Mouse (Mus musculus) 3T3-L1 (cell line): ENCODE measurements around the gene Ttc13.

Source experiments
- DNase-seq: peaks from one replicate; pipeline ENCODE4 v3.0.0-alpha.2; 2015; ENCODE audit warnings: low read depth, low spot score

Ttc13 gene

DNA sequence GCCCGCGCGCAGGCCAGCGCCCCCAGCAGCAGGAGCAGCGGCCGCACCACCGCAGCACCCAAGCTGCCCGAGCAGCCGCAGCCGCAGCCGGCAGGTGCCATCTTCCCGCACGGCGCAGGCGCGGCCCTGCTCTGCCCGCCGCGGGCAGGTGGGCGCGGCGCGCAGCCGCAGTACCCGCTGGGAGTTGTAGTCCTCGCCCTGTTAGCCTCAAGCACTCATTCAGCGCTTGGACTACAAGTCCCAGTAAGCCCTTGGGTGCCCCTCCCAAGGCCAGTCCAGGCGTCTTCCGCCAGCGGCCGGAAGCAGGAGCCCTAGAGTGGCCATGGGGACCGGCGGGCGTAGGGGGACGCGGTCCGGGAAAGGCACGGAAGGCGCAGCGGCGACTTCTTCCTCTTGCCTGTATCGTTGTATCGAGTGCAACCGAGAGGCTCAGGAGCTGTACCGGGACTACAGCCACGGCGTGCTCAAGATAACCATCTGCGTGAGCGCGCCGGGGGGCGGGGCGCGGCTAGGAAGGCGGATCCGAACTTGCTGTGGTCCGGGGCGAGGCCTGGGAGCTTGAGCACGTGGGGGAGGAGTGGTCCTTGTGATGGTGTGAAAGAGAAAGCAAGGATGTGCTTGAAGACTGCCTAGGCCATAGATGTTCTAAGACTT is at the start of gene Ttc13, which contains the start of gene Arv1:
Gene Ttc13, minus strand, starts transcription at position 122 of the 654 bp plus-strand sequence.
Gene Arv1, plus strand, starts transcription at position 278 of the 654 bp plus-strand sequence.
- peak; percentile 98 for DNase-seq

DNA sequence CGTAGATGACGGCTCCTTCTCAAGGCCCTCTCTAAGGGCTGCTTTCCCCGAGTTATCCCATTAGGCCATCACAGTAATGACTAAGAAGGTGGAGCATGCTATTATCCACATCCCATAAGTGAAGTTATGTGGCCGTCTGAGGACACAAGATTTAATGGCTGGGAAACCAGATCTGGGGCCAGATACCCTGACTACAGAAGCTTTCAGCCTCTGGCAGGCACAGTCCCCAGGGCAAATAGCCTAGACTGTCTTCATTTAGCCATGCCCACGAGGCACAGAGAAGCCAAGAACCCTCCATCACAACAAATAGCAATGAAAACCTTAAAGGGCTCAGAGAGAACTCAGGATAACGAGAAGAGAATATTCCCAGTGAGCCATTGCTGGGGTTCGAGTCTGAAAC is 41.3 kb upstream of the Ttc13 start:
- no peak for DNase-seq

DNA sequence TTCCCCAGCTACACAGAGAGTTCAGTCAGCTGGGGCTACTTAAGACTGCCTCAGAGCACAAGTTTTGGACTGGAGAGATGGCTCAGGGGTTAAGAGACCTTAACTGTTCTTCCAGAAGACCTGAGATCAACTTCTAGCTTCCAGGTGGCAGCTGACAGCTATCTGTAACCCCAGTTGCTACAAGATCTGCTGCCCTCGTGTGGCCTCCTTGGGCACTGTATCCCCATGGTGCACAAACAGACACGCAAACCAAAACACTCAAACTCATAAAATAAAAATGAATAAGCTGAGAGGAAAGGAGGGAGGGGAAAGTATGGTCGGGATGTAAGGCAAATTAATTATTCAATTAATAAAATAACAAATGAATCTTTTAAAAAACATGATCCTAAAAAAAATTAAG is 36.8 kb upstream of the Ttc13 start:
- DNase-seq, result peak; percentile 43

GRCm38 (mm10) chr8:124756601-124757000 is 34.8 kb upstream of the Ttc13 start:
- no peak for DNase-seq

DNA sequence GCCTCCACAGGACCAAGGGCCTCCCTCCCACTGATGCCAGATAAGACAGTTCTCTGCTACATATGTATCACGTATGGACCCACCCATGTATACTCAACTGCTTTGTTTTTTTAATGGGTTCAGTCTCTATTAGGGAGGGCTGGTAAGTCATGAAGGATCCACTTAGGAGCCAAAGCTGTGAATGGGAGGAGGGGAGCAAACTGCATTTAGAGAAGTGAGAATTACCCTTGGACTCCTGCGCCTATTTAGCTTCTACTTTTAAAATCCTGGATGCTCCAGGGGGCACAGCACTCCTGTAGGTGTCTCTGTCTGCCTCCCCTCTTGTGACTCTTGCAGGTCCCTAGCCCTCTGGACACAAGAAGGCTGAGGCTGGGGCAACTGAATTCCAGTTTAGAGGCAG is 34.4 kb upstream of the Ttc13 start:
- DNase-seq, result no peak

DNA sequence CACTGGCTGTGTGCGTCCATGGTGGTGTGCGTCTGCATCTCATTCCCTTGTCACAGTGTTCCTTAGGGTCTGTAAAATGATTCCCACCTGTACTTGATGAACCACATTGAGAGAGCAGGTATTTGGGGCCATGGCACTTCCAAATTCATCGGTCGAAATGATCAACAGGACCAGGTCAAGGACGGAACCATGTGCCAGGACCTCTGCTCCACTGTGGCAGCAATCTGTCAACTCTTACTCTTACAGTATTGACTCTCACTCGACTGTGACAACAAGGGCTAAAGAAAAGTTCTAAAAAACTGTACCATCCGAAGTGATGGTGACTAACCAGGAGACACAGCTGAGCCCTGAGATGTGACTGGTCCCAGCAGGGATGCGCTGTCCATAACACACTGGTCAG is 33.7 kb upstream of the Ttc13 start:
- DNase-seq, result no peak

DNA sequence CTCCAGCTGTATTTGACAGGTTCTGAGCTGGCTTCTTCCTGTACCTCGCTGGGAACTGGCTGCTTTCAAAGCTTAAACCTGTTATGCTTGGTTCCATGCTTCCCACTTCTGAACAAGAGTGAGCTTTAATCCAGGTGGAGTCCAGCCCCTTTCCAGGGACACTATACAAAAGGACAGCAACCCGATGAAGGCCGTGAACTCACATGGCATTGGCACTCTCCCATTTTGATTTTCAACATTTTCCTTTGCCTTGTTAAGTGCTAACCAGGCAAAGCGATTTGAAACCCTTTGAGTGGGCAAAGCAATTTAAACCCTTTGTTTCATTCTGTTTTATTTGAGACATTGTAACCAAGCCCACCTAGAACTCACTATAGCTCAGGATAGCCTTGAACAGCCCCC is 33.0 kb upstream of the Ttc13 start:
- no peak for DNase-seq

GRCm38 (mm10) chr8:124754101-124754791 is 32.5 kb upstream of the Ttc13 start:
- DNase-seq, result no peak

GRCm38 (mm10) chr8:124752325-124752862 is 30.6 kb upstream of the Ttc13 start:
- no peak for DNase-seq

GRCm38 (mm10) chr8:124751709-124752173 is 30.0 kb upstream of the Ttc13 start, which contains the start of gene Fam89a:
Gene Fam89a (minus strand): TSS chr8:124751832.
- no peak for DNase-seq

GRCm38 (mm10) chr8:124751191-124751590 is 29.4 kb upstream of the Ttc13 start:
- no peak for DNase-seq

DNA sequence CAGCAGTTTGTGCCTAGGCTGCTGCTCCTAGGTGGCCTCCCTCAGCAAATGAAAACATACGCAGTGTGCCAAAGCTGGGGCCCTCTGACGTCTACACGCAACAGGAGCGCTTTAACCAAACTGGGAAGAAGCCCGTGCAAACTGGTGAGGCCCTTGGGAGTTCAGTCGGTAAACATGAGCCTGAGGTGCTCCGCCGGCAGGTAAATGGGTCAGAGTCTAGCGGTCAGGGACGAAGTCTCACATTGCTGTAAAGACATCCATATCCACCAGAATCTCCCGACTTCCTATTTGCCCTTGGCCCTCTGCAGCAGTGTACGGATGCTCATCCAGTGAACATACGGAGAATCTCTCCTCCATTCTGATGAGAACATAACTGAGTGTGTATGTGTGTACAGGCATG is 24.9 kb upstream of the Ttc13 start:
- no peak for DNase-seq

- peak; percentile 26 for DNase-seq
Measured at GRCm38 (mm10) chr8:124739268-124739667, 17.5 kb upstream of the Ttc13 start.

DNA sequence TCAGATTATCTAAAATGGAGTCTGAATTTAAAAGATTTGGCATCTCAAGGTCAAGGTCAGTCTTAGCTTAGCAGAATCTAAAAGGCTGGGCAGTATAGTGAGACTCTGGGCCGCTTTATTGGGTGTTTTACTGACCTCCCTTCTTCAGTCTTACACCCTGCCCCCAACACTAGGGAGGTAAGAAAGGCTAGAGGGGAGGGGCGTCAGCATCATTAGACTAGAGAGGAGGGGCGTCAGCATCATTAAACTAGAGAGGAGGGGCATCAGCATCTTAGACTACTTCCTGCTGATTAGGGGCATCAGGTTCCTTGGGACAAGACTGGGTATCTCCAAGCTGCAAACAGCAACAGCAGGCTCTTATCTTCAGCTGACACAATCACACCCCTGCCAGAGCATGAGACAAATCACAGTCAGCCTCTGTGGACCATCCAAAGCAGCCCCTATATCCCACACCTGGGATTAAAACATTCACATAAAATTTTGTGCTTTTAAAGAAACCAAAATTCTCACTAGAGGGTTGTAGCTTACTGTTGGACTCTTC is 13.7 kb upstream of the Ttc13 start:
- no peak for DNase-seq

DNA sequence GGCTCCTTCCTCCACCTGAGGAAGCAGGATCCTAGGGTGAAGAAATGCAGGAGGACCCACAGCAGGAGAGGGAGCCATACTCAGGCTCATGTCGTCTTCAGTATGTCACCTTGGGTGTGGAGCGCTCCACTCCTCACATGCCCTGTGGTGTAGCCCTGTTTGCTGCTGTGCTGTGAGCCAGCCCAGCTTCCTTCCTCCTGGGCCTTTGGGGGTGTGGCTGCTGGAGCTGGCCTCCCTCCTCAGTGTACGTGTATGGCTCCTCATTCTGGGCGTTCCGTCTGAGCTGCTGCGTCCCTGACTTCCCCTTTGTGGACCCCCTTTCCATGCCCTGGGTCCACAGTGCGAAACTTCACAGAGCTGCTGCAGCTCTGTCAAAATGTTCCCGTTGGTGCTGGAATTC is 11.0 kb upstream of the Ttc13 start:
- no peak for DNase-seq

DNA sequence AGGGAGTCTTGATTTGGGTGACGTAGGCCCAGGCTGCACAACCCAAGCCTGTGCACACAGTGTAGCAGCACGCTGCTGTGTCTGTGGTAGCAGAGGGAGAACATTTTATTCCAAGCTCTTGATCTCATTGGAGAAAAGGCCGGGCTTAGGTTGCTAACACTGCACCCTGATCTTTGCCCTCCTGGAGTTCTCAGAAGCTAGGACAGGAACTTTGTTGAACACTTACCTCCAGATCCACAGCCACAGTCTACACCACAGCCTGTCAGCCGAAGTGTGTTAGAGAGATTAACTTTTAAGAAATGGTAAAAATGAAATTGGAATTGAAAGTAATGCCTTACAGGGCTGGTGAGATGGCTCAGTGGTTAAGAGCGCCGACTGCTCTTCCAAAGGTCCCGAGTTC is 2.5 kb upstream of the Ttc13 start:
- DNase-seq, result no peak

- DNase-seq, result peak; percentile 31
Measured at GRCm38 (mm10) chr8:124720938-124721861, 583 bp downstream of the Ttc13 start.

GRCm38 (mm10) chr8:124720133-124720532 is 1.6 kb downstream of the Ttc13 start:
- peak; percentile 36 for DNase-seq

DNA sequence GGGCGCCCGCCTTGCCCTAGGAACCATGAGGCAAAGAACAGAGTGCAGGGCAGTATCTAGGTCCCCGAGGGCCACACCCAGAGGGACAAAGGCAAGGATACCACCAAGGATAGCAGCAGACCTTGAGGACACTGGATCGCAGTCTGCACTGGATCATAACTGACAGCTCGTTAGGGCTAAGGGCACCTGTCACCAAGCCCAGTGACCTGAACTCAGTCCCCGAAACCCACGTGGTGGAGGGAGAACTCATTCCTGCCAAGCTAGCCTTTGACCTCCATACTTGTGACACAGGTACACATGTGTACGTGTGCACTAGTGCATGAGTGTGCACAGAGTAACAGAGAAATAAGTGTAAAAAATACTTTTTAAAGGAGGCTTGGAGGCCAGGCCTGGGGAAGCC is 6.0 kb downstream of the Ttc13 start:
- DNase-seq, result no peak

DNA sequence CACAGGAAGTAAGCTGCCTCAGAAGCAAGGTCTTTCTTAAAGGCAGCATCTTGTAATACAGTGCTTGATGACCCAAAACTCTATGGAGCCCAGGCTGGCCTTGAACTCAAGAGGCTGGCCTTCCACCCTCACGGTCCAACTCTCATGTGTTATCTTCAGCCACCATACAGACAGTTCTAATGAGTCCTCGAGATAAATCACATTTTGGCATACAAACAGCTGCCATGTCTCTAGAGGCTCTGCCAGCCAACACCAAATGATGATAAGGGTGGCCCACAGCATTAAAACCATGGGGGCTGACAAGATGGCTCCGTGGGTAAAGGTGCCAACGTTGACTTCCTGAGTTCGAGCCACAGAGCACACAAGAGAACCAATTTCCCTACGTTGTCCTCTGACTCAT is 8.6 kb downstream of the Ttc13 start:
- no peak for DNase-seq

- no peak for DNase-seq
Measured at GRCm38 (mm10) chr8:124705823-124706222, 16.0 kb downstream of the Ttc13 start.
